Mouse (Mus musculus) stomach, embryonic 14.5 days (tissue): ENCODE data around the gene Gm19426. TPM values are rescaled to one million over a fixed set of nuclear protein-coding genes. Genes with fewer than 3 reads are reported as not detected.

ENCODE experiments used
- ATAC-seq: fragments of 200-750 bp; cut with Nextera tagmentation; 2 replicates; pipeline ENCODE4 v1.8.0; 2017; ENCODE audit warnings: low read depth, moderate TSS enrichment; ENCODE audit not compliant: insufficient number of reproducible peaks, insufficient read depth, low FRiP score
- H3K27ac ChIP-seq: fragments of 300-500 bp; sonication (generic); 2 replicates; pipeline ENCODE4 v1.5.1; 2014; ENCODE audit warnings: mild to moderate bottlenecking, low read length, moderate library complexity, mixed read lengths
- H3K27me3 ChIP-seq: fragments of 300-500 bp; sonication (generic); 2 replicates; pipeline ENCODE4 v1.6.1; 2014; ENCODE audit warnings: low read length, control low read depth, mixed read lengths; ENCODE audit not compliant: control insufficient read depth, insufficient read depth
- H3K36me3 ChIP-seq: fragments of 300-500 bp; sonication (generic); 2 replicates; pipeline ENCODE4 v1.6.1; 2014; ENCODE audit warnings: mild to moderate bottlenecking, control low read depth, low read length, moderate library complexity, mixed read lengths; ENCODE audit not compliant: control insufficient read depth, insufficient read depth
- H3K4me1 ChIP-seq: fragments of 300-500 bp; sonication (generic); 2 replicates; pipeline ENCODE4 v1.6.1; 2014; ENCODE audit warnings: low read length, control low read depth, mixed read lengths; ENCODE audit not compliant: control insufficient read depth, insufficient read depth
- H3K4me2 ChIP-seq: fragments of 300-500 bp; sonication (generic); replicated peaks from 2 replicates; pipeline ENCODE4 v1.6.1; 2014; ENCODE audit warnings: low read depth, low read length, control low read depth
- H3K4me3 ChIP-seq: fragments of 300-500 bp; sonication (generic); 2 replicates; pipeline ENCODE4 v1.5.1; 2014; ENCODE audit warnings: low read depth, low read length, control low read depth
- H3K9ac ChIP-seq: fragments of 300-500 bp; sonication (generic); replicated peaks from 2 replicates; pipeline ENCODE4 v1.6.1; 2014; ENCODE audit warnings: low read depth, mild to moderate bottlenecking, control low read depth, low read length, moderate library complexity, mixed read lengths
- H3K9me3 ChIP-seq: fragments of 300-500 bp; sonication (generic); 2 replicates; pipeline ENCODE4 v1.6.1; 2016; ENCODE audit warnings: low read depth, low read length, control low read depth; ENCODE audit not compliant: control insufficient read depth
- WGBS: fragments of 180-500 bp; shearing (Covaris S2); extraction: QIAGEN DNeasy Blood & Tissue Kit; methylation state at CpG from one replicate; pipeline ENCODE4 v1.1.7; 2014; 5-methylcytosine and 5-hydroxymethylcytosine counted together
- polyA plus RNA-seq: library from polyadenylated mRNA; unstranded; fragments of >200 nt; fragmentation: Nextera tagmentation; extraction: Ambion mirVana; gene quantifications from 2 replicates; pipeline ENCODE4 v1.2.1, GENCODE M21; 2014

Gm19426 gene
- polyA plus RNA-seq, 1 experiment from 2014 or later: 5.9 TPM

DNA sequence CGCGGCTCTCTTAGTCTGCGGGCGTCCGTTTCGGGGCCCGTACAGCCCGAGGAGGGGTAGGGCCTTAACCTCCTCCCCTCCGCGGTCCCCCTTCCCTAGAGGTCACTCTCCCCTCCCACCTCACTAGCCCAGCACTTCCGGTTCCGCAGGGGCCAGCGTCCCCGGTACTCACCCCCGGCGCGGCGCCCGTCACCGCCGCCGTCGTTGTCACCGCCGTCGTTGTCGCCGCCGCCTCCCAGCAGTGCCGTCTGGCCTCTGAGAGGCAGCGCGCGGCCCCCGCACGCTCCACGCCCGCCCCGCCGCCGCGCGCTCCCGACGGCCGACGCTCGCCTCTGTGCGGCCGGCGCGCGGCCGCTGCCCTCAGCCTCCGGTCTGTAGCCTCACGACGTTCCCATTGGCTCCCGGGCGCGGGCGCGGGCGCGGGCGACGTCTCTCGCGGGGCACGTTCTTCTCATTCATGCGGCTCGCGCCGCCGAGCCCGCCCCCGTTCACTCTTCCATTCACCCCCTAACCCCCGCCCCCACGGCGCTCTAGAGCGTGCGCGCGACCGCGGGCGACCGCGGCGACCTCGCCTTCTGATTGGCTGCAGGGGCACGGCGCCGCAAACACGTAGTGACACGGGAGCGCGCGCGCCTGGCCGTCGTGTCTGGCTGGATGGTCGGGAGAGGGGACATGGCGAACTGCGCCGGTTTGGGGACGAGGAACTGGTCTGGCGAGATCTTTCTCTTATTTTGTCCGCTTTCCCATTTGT is 28.5 kb downstream of the Gm19426 start, which contains the start of gene Zdhhc5:
Gene Zdhhc5 (minus strand): TSS at position 370 of the 751 bp plus-strand sequence.
- H3K4me3 ChIP-seq: peak within 1 kb of the TSS; percentile 75
- WGBS: under 1% methylated on average over 89 of the region's 107 CpGs
- peak; percentile 96 for ATAC-seq

DNA sequence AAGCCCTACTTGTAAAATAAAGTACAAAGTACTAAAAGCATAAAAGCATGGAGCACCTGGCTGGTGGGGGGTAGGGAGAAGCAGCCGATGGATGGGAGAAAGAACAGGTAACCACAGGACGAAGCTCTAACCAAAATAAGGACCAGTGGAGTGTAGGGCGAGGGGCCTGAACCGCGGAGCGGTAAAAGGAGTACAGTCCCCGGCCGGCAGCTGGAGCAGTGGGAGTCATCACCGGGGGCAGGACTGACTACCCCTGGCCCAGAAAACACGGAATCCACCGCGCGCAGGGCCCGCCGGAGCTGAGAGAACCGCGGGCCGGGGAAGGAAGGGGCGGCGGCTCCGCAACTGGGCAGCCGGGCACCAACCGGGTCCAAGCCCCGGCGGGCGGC is 29.0 kb downstream of the Gm19426 start:
- no peak for ATAC-seq
- H3K4me1 ChIP-seq: peaks cover 11% of the 10 kb centered on the region

More for the DNA sequence above, 28.5 kb downstream of the Gm19426 start, which contains the start of gene Zdhhc5:
- H3K27ac ChIP-seq: peak within 1 kb of the TSS; percentile 90
- H3K27me3 ChIP-seq: no peaks in the 10 kb centered on the region
- H3K9ac ChIP-seq: peak within 1 kb of the TSS; percentile 85
- H3K4me2 ChIP-seq: peak within 1 kb of the TSS; percentile 86
- peaks cover 11% of the 10 kb centered on the region for H3K4me1 ChIP-seq
- H3K36me3 ChIP-seq: peaks cover 11% of the 10 kb centered on the region; the same call in 1 of the 2 replicates
- H3K9me3 ChIP-seq: no peaks in the 10 kb centered on the region

DNA sequence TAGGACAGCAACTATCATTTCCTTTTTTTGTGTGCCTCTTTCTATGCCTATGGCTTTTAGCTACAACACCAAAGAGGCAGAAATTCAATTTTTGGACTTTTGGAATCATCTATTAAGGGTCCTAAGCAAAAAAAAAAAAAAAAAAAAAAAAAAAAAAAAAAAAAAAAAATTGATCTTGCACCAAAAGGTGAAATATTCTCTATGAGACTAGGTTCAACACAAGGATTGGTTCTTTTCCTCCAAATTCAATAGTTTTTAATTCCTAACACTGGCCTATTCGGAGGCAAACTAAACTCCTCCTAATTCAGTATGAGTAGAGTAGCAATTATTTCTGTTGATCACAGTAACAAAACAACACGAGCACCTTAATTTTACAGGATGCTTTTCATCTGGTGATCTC is 31.6 kb downstream of the Gm19426 start:
- WGBS: 87% methylated on average over 2 of the region's 2 CpGs
- Histone ChIP-seq H3K4me2 (no peak overlapping the region), H3K9ac (no peak overlapping the region), H3K4me1 (peaks cover 15% of the 10 kb centered on the region), H3K27me3 (no peaks in the 10 kb centered on the region), H3K36me3 (peaks cover 30% of the 10 kb centered on the region), H3K4me3 (no peak overlapping the region), H3K9me3 (no peaks in the 10 kb centered on the region), H3K27ac (no peak overlapping the region)
- no peak for ATAC-seq

More for the DNA sequence above, 29.0 kb downstream of the Gm19426 start:
- H3K36me3 ChIP-seq: peaks cover 15% of the 10 kb centered on the region; the same call in 1 of the 2 replicates
- WGBS: under 1% methylated on average over 18 of the region's 26 CpGs
- H3K4me3 ChIP-seq: peak overlapping the region; percentile 75
- no peaks in the 10 kb centered on the region for H3K9me3 ChIP-seq
- H3K9ac ChIP-seq: peak overlapping the region; percentile 85
- H3K27me3 ChIP-seq: no peaks in the 10 kb centered on the region
- peak overlapping the region; percentile 90 for H3K27ac ChIP-seq
- H3K4me2 ChIP-seq: peak overlapping the region; percentile 72

DNA sequence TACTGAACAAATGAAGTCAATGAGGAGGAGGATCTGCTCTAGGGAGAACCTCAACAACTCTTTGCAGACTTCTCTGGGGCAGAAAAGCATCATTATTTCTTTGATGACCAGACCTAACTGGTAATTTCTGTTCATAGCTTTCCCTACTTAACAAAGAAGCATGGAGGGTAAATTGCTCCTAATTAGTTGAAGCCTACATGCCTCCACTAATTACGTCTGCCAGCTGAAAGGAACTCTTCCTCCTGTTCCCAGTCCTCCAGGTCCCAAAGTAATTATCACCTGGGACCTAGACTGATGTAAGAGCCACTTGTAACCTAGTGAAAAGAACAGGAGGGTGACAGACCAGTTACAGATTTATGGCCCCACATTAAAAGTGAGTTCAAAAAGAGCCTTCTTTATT is 35.9 kb downstream of the Gm19426 start:
- Histone ChIP-seq H3K4me1 (0 out of 2 replicates have a peak, but pooled peaks cover 4% of the 10 kb centered on the region), H3K27ac (no peak overlapping the region), H3K4me2 (no peak overlapping the region), H3K9me3 (no peaks in the 10 kb centered on the region), H3K27me3 (no peaks in the 10 kb centered on the region), H3K4me3 (no peak overlapping the region), H3K9ac (no peak overlapping the region), H3K36me3 (peaks cover 41% of the 10 kb centered on the region)
- 80% methylated on average over 1 of the region's 1 CpGs for WGBS
- ATAC-seq: no peak

DNA sequence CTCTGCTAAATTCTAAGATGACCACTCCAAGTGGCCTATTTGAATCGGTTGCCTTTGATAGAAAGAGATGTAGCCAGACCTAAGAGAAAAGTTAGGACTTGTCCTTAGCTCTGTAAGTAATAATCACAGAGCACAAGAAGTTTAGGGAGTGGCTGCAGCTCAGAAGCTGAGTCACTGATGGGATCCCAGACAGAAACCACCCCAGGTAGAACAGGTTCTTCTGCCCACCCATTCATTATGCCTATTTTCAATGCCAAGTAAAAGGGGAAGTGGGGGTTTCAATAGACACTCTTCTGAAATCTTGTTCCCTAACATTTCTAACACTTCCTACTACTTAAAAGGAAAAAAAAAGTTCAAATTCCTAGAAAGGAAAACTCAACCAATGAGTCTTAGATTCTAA is 38.2 kb downstream of the Gm19426 start:
- WGBS: 73% methylated on average over 1 of the region's 1 CpGs
- H3K27me3 ChIP-seq: no peaks in the 10 kb centered on the region
- no peaks in the 10 kb centered on the region for H3K9me3 ChIP-seq
- H3K4me3 ChIP-seq: no peak overlapping the region
- peaks cover 40% of the 10 kb centered on the region for H3K36me3 ChIP-seq
- H3K27ac ChIP-seq: peak overlapping the region; percentile 63; the same call in 1 of the 2 replicates
- H3K4me2 ChIP-seq: no peak overlapping the region
- 0 out of 2 replicates have a peak, but pooled peaks have one; percentile 23 for ATAC-seq
- H3K4me1 ChIP-seq: 0 out of 2 replicates have a peak, but pooled peaks cover 4% of the 10 kb centered on the region
- H3K9ac ChIP-seq: no peak overlapping the region

DNA sequence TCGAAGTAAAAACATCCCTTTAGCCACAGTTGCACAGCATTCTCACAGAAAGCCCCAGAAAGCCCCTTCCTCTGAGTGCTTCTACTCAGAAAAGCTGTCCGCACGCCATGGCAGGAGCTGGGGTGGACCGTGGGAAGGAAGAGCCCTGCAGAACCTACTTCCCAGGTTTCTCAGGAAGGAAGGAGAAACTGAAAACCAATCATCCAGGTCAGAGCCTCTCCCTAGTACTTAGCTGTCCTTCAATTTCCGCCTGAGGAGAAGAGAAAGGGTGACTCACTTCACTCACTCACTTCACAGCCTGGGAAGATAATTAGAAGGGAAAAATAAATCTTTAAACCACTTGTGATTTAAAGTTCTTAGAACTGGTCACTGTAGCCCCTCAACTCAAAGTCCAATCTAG is 39.1 kb downstream of the Gm19426 start:
- Histone ChIP-seq H3K27me3 (no peaks in the 10 kb centered on the region), H3K27ac (peak overlapping the region; percentile 63; the same call in 1 of the 2 replicates), H3K4me3 (no peak overlapping the region), H3K4me2 (no peak overlapping the region), H3K9ac (no peak overlapping the region), H3K36me3 (peaks cover 35% of the 10 kb centered on the region), H3K4me1 (0 out of 2 replicates have a peak, but pooled peaks cover 4% of the 10 kb centered on the region), H3K9me3 (no peaks in the 10 kb centered on the region)
- 84% methylated on average over 5 of the region's 5 CpGs for WGBS
- no peak for ATAC-seq

DNA sequence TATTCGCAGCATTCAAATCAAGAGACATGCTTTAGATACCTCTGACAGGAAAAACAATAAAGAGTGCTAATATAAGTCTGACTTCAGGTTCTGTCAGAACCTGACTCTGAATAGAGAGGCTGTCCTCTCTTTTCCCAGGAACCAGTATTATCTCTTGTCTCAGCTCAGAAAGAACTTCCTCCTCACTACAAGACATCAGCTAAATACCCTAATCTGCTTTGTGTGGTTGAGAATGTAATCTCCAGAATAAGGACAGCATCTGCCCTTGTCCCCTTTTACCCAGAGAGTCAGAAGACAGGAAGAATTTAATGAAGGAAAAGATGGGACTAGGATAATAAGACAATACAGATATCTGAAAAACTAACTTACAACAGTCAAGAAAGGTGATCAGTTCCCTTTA is 40.0 kb downstream of the Gm19426 start:
- H3K27ac ChIP-seq: no peak overlapping the region
- H3K4me3 ChIP-seq: no peak overlapping the region
- no peak overlapping the region for H3K4me2 ChIP-seq
- no peaks in the 10 kb centered on the region for H3K9me3 ChIP-seq
- H3K27me3 ChIP-seq: no peaks in the 10 kb centered on the region
- 0 out of 2 replicates have a peak, but pooled peaks cover 4% of the 10 kb centered on the region for H3K4me1 ChIP-seq
- ATAC-seq: no peak
- H3K9ac ChIP-seq: no peak overlapping the region
- H3K36me3 ChIP-seq: peaks cover 30% of the 10 kb centered on the region
- WGBS: 91% methylated on average over 1 of the region's 1 CpGs

DNA sequence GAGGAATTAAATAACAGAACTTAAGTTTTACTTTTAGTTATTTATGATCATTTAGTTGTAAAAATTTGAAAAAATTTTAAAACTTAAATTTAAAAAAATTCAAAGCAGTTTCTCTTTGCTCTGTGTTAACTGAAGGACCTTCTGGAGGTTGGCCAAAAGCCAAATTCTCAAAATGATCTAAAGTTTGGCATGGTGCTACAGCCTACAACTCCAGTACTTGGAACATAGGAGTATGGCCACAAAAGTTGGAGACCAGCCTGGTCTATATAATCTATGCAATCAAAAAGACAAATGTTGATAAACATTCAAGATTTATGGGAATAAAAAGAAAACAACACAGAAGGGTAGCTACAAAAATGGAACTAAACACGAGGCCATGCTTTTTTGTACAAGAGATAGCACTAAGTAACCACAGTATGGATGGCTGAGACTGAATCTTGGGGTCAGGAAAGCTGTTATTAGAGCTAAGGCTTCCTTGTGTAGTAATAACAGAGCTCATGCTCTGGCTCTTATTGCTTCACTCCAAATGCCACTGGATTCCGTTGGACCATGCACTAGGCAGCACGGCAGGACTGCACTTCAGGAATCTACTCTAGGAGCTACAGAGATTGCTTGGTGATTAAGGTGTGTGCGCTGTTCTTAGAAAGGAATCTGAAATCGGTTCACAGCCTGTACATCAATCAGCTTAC is 48.3 kb downstream of the Gm19426 start:
- no peak overlapping the region for H3K4me2 ChIP-seq
- WGBS: 82% methylated on average over 5 of the region's 5 CpGs

More for the DNA sequence above, 48.3 kb downstream of the Gm19426 start:
- Histone ChIP-seq H3K4me3 (no peak overlapping the region), H3K9me3 (no peaks in the 10 kb centered on the region), H3K9ac (no peak overlapping the region), H3K27me3 (no peaks in the 10 kb centered on the region), H3K36me3 (peaks cover 56% of the 10 kb centered on the region), H3K27ac (no peak overlapping the region), H3K4me1 (no peaks in the 10 kb centered on the region)
- peak; percentile 63; the same call in 1 of the 2 replicates for ATAC-seq
